Mouse (Mus musculus) cortical plate, adult 2 months (tissue): ENCODE measurements around the gene Bmper.

Source experiments
- CTCF ChIP-seq: fragments of 200-500 bp; IDR thresholded peaks from 2 replicates; pipeline ENCODE4 v1.5.1; 2011; ENCODE audit warnings: mild to moderate bottlenecking, control low read depth, low read length; ENCODE audit not compliant: insufficient read depth; ENCODE audit errors: extremely low read depth
- POLR2A ChIP-seq: fragments of 200-500 bp; IDR thresholded peaks from 2 replicates; pipeline ENCODE4 v1.6.1; 2011; ENCODE audit warnings: mild to moderate bottlenecking, low read length, control low read depth; ENCODE audit not compliant: insufficient read depth; ENCODE audit errors: extremely low read depth

- no peak for TF ChIP-seq CTCF
- no peak for TF ChIP-seq POLR2A
Observed at GRCm38 (mm10) chr9:23352396-23352795, 129.5 kb downstream of the Bmper start.
